Mouse (Mus musculus) ES-Bruce4 (cell line): Measurements from ENCODE around the gene Phf13.

Experiments
- CTCF ChIP-seq: IDR thresholded peaks from one replicate; pipeline ENCODE4 v1.8.1; 2011; ENCODE audit warnings: low read depth, low read length
- EP300 ChIP-seq: IDR thresholded peaks from 2 replicates; pipeline ENCODE4 v1.6.1; 2011; ENCODE audit warnings: low read depth, low read length; ENCODE audit not compliant: insufficient read depth
- POLR2A ChIP-seq: IDR thresholded peaks from one replicate; pipeline ENCODE4 v1.8.1; 2011; ENCODE audit warnings: low read length; ENCODE audit not compliant: insufficient read depth

GRCm38 (mm10) chr4:151957584-151958315 is 38.3 kb downstream of the Phf13 start:
- TF ChIP-seq CTCF (no peak), POLR2A (no peak), EP300 (no peak)
